Mouse (Mus musculus) layer of hippocampus, postnatal 14 days (tissue): ENCODE data around the gene Hlcs. TPM values are rescaled to one million over a fixed set of nuclear protein-coding genes. Genes with fewer than 3 reads are reported as not detected.

ENCODE experiments used
- DNase-seq, 2 experiments: peaks; one replicate each; pipeline ENCODE4 v3.0.0; 2021 to 2022; ENCODE audit warnings: low spot score in 2 of 2, mixed read lengths in 1 of 2
- microRNA-seq, 2 experiments: library from miRNA; unstranded; fragments of <30 nt; microRNA quantifications; one replicate each; pipeline ENCODE4 v1.2.0; 2021
- total RNA-seq, 2 experiments: library from RNA; stranded (reverse); gene quantifications; 2 replicates each; pipeline ENCODE4 v1.2.3; 2021

Hlcs gene
- total RNA-seq, 2 experiments from 2014 or later, result 12.8 to 13.7 TPM

- DNase-seq, result no peak
Observed at GRCm38 (mm10) chr16:94082960-94083847, 230.2 kb downstream of the Hlcs start.

GRCm38 (mm10) chr16:94081996-94082708 is 231.2 kb downstream of the Hlcs start:
- no peak for DNase-seq

GRCm38 (mm10) chr16:94081596-94081995 is 231.8 kb downstream of the Hlcs start:
- DNase-seq, result no peak

GRCm38 (mm10) chr16:94079856-94080555 is 233.4 kb downstream of the Hlcs start:
- DNase-seq, result no peak

GRCm38 (mm10) chr16:94079075-94079855 is 234.1 kb downstream of the Hlcs start:
- no peak for DNase-seq

Small RNA genes lying within 50 kb of the gene (microRNA-seq; reads per million reads assigned to microRNA genes)
- gene Gm23062, result 0 reads per million in 2 experiments

Other genes starting within 250 kb of the Hlcs start
- gene Sim2, start 228.6 kb downstream of the Hlcs start, total RNA-seq, result under 1 TPM; 0.10 to 0.41 TPM
- gene Ripply3, start 14.8 kb upstream of the Hlcs start, total RNA-seq, result not detected
- gene Ttc3, start 57.0 kb upstream of the Hlcs start, total RNA-seq, result 100 to 1,000 TPM; 704 to 759 TPM
- 10 to 100 TPM; 48.1 to 50.9 TPM for gene Pigp, start 58.3 kb upstream of the Hlcs start, total RNA-seq
- 10 to 100 TPM; 35.1 to 35.6 TPM for gene Vps26c, start 213.3 kb upstream of the Hlcs start, total RNA-seq